25 mouse cellular contexts compared by ENCODE assay signal in genomic region chr2:80577286-80577685, GRCm38 (mm10).
"Had no signal": no experiment of that assay in that cellular context is flagged by ENCODE, and none has a peak within 500 bp of the region (broad histone marks: within the 10 kb centered on the region; RNA-seq: fewer than 3 reads in every experiment).

No protein-coding gene starts in this region.

- H3K9ac ChIP-seq: heart, embryonic 12.5 days; hindbrain, embryonic 12.5 days; hindbrain, embryonic 14.5 days; intestine, embryonic 15.5 days; kidney, embryonic 15.5 days; limb, embryonic 12.5 days; liver, embryonic 12.5 days; liver, embryonic 14.5 days had no signal

- H3K4me2 ChIP-seq: heart, embryonic 12.5 days; hindbrain, embryonic 12.5 days; hindbrain, embryonic 14.5 days; intestine, embryonic 15.5 days; kidney, embryonic 15.5 days; limb, embryonic 12.5 days; liver, embryonic 12.5 days had no signal

- H3K36me3 ChIP-seq: heart, embryonic 10.5 days; heart, embryonic 12.5 days; hindbrain, embryonic 10.5 days; hindbrain, embryonic 12.5 days; intestine, embryonic 15.5 days; kidney, embryonic 15.5 days; limb, embryonic 12.5 days; liver, embryonic 12.5 days had no signal

- DNase-seq: gastrocnemius, adult 2 months; gastrocnemius, postnatal 10 days; gastrocnemius, postnatal 25 days; heart, adult 18-20 months; heart, postnatal 10 days; heart, postnatal 4 days; kidney, postnatal 10 days; kidney, postnatal 4 days had no signal

- H3K4me3 ChIP-seq: gastrocnemius, adult 2 months; heart, embryonic 10.5 days; heart, embryonic 12.5 days; hindbrain, embryonic 10.5 days; hindbrain, embryonic 12.5 days; intestine, embryonic 15.5 days; kidney, embryonic 15.5 days; layer of hippocampus, adult 2 months; left cerebral cortex, adult 2 months; limb, embryonic 10.5 days; limb, embryonic 12.5 days; liver, embryonic 12.5 days had no signal

- H3K9me3 ChIP-seq: heart, embryonic 10.5 days; heart, embryonic 12.5 days; hindbrain, embryonic 10.5 days; hindbrain, embryonic 12.5 days; intestine, embryonic 15.5 days; kidney, embryonic 15.5 days; limb, embryonic 10.5 days; limb, embryonic 12.5 days; liver, embryonic 12.5 days had no signal

- H3K27me3 ChIP-seq: heart, embryonic 12.5 days; hindbrain, embryonic 12.5 days; intestine, embryonic 15.5 days; kidney, embryonic 15.5 days; limb, embryonic 12.5 days had no signal

- H3K27ac ChIP-seq: gastrocnemius, adult 2 months; heart, embryonic 10.5 days; hindbrain, embryonic 10.5 days; hindbrain, embryonic 12.5 days; hindbrain, embryonic 14.5 days; intestine, embryonic 15.5 days; kidney, embryonic 15.5 days; left cerebral cortex, adult 2 months; limb, embryonic 10.5 days; limb, embryonic 12.5 days; liver, embryonic 12.5 days; liver, embryonic 14.5 days had no signal

- ATAC-seq: forebrain, embryonic 16.5 days; hindbrain, embryonic 16.5 days; inflammation-experienced regulatory T-cells, adult 6 months; intestine, embryonic 15.5 days; intestine, postnatal 0 days; liver, embryonic 12.5 days had no signal
